Mouse (Mus musculus): Measurements from ENCODE around the gene Smarca4.

Gene Smarca4

DNA sequence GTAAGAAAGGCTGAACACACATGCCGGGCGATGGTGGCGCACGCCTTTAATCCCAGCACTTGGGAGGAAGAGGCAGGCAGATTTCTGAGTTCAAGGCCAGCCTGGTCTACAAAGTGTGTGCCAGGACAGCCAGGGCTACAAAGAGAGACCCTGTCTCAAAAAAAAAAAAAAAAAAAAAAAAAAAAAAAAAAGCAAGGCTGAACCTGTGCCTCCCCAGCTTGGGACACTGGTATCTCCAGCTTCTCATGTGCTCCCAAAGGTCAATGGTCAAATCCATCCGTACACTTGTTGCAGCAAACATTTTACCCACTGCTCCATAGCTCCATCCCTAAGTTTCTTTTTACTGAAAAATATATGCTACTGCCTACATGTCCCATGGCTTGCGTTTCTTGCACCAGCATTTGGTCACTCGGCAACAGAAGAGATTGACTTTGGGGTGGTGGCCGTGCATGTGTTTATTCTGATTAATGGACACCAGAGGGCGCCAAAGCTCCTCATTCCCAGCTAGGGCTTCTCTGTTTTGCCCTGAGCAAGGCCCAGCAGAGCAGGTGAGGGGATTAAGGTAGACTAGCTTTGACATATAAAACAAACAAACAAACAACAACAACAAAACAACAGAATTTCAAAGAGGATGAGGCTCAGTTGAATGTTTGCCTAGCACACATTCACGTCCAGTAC lies 14.1 kb upstream of the Smarca4 start:
- peak; percentile 84 for DNase-seq (ENCODE audit: low read depth)

DNA sequence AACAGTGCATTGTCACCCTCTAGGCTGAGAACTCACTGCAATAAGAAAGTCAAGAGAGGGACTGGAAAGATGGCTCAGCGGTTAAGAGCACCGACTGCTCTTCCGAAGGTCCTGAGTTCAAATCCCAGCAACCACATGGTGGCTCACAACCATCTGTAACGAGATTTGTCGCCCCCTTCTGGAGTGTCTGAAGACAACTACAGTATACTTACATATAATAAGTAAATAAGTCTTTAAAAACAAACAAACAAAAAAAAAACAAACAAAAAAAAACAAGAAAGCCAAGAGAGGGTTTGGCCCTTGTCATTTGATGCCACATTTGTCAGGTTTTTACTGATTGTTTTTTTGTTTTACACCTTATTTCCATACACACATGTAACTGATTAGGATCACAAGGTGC lies 11.8 kb upstream of the Smarca4 start:
- no peak for DNase-seq (ENCODE audit: low read depth)

DNA sequence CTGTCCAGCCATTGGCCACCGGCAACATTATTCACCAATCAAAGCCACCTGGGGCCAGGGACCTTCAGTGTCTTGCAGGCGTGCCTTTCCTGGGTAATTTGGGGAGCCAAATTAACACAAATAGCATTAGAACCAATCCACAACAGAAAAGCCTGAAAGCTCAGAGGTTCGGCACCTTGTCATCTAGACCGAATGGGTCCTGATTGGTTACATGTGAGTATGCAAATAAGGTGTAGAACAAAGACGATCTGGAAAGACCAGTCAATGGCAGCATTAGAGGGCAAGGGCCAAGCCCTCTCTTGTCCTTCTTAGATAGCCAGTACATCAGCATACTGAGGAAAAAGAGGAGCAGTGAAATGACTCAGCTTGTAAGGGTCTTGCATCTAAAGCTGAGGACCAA lies 10.1 kb upstream of the Smarca4 start:
- DNase-seq (ENCODE audit: low read depth), result no peak

DNA sequence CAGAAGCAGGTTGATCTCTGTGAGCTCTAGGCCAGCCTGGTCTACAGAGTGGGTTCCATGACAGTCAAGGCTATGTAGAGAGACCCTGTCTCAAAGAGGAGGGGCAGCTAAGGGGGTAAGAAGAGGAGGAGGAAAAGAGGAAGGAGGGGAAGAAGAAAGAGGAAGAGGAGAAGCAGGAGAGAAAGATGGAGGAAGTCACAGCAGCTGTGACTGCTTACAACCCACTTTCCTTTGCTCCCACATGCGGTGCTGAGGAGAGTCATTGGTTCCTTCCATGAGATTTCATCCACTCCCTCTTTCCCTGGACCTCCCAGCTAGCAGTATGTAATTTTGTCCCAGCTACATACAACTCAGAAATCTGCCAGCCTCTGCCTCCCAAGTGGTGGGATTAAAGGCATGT lies 9.3 kb upstream of the Smarca4 start:
- DNase-seq (ENCODE audit: low read depth), result no peak

DNA sequence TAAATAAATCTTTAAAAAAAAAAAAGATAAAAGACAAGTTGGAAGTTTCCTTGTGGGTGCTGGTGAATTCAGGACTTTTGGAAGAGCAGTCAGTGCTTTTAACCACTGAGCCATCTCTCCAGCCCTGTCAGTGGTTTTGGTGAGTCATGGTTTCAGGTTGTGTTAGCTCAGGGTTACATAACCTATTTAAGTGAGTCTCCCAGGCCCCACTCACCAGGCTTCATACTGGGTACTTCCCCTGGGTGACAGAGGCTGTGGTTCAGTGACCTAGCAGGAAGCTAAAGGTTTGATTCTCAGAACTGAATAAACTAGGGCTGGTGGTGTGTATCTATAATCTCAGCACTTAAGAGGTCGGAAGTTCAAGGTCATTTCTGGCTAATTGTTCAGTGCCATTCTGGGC lies 6.1 kb upstream of the Smarca4 start:
- DNase-seq (ENCODE audit: low read depth), result peak; percentile 92

DNA sequence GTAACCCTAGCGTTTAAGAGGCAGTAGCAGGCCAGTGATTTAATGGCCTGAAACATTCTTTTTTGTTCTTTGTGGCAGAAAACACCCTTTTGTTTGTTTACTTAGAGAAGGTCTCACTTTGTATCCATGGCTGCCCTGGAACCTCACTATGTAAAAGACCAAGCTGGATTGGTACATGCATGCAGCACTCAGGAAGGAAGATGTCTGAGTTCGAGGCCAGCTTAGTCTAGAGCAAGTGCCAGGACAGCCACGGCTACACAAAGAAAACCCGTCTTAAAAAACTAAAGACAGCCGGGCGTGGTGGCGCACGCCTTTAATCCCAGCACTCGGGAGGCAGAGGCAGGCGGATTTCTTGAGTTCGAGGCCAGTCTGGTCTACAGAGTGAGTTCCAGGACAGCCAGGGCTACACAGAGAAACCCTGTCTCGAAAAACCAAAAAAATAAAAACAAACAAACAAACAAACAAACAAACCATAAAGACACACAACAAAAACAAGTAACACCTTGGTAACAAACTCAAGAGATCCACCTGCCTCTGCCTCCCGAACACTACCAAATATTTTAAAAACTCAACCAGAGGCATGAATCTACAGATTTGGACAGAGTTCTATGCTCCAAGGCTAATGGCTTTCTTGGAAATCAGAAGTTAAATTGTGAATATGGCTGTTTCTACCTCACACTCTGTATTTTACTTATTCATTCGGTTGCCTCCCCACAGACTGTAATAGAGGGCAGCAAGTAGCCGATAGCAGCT lies 929 bp upstream of the Smarca4 start:
- peak; percentile 33 for DNase-seq (ENCODE audit: low read depth)

DNA sequence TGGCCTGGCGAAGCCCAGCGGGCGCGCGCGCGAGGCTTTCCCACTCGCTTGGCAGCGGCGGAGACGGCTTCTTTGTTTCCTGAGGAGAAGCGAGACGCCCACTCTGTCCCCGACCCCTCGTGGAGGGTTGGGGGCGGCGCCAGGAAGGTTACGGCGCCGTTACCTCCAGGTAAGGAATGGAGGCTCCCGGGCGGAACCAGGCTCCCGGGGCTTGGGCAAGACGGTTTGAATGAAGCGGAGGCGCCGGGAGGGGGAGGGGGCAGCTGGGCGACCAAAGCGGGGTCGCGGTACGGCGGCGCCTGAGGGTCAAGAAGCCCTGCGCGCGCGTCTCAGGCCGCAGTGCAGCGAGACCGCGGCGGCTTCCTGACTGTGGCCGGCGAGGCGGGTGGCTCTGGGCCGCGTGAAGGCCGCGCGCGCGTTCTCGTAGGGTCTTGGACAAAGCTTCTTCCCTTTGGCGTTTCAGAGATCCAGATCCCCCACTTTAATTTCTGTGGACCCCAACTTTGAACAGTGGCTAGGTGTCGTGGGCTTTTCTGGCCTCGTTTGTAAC lies 338 bp downstream of the Smarca4 start:
- DNase-seq (ENCODE audit: low read depth), result peak; percentile 90

DNA sequence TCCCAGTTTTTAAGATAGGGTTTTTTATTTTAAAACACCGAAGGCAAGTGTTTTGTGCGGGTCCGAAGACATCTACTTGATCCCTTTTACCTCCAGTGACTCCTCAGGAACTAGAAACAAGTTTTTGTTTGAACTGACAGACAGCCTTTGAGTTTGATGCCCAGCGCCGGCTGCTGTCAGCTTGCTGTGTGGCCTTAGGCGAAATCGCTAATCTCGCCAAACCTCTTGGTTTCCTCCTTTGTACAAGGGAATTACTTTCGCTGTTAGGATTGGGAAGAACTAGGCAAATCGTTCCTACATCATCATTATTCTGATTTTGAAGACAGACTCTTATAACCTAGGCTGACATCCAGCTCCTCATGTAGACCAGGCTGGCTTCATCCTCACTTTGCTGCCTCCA lies 1.1 kb downstream of the Smarca4 start:
- peak; percentile 43 for DNase-seq (ENCODE audit: low read depth)

DNA sequence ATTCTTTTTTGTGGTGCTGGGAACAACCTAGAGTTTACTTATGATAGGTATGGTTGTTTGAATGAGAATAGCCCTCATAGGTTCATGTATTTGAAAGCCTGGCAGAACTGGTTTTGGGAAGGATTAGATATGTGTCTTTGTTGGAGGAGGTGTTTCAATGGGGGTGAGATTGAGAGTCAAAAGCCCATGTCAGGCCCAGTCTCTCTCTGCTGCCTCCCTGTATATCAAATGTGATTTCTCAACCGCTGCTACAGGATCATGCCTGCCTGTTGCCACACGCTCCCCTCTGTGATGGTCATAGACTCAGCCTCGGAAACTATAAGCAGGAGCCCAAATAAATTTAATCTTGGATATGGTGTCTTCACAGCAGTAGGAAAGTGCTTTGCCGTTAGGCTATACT lies 4.3 kb downstream of the Smarca4 start:
- peak; percentile 32 for DNase-seq (ENCODE audit: low read depth)

DNA sequence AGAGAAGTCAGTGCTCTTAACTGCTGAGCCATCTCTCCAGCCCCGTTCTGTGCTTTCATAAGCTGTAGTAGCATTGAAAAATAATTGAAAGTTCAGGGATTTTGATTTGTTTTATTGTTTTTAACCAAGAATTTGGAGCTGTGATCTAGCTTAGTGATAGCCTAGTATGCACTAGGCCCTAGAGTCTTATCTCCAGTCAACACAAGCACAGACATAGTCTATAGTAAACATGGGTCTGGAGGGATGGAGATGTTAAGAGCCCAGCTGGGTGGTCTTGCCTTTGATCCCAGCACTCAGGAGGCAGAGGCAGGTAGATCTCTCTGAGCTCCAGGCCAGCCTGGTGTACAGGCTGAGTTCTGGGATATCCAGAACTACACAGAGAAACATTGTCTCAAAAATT lies 6.7 kb downstream of the Smarca4 start:
- DNase-seq (ENCODE audit: low read depth), result no peak

DNA sequence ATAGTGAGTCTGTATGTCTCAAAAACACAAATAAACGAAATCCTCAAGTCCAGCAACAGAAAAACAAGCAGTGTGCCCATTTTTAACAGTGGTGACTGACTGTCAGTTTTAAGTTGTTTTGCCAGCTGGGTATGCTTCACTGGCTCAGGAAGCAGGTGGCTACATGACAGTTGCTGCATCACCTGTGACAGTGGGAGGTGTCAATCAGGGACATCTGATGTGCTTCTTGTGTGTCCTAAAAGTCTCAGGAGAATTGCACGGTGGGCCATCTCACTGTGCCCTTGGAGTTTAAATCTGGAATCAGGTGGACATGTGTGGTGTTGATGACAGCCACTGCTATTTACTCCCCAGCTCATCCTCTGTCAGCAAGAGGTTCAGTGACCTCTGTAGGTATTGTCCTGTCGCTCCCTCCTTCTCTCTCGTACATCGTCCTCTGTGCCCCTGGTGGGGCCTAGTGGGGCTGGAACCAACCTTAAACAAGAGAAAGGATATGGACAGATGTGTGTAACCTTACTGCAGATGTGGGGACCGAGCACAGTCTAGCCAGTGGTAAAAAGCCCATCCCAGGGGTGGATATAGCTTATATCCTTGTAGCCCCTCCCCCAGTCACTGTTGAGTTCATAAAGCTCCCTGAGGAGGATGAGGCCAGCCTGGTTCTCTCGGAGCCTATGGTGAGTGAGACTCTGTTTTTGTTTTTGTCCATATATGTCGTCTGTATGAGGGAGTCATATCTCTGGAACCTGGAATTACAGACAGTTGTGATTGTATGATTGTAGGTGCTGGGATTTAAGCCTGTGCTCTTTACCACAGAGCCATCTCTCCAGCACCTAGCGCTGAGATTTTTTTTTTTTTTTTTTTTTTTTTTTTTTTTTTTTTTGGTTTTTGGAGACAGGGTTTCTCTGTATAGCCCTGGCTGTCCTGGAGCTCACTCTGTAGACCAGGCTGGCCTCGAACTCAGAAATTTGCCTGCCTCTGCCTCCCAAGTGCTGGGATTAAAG lies 9.7 kb downstream of the Smarca4 start:
- DNase-seq (ENCODE audit: low read depth), result no peak

DNA sequence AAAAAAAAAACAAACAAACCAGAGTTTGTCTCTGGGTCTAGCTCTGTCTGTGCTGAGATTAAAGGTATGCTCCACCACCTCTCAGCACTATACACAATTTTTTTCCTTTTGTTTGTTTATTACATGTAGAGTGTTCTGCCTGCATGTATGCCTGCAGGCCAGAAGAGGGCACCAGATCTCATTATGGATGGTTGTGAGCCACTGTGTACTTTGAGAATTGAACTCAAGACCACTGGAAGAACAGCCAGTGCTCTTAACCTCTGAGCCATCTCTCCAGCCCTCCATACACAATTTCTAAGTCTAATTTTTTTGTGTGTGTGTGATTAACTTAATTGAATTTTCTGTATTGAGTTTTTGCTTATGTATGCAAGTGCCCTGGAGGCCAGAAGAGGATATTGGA lies 10.6 kb downstream of the Smarca4 start:
- DNase-seq (ENCODE audit: low read depth), result peak; percentile 39

DNA sequence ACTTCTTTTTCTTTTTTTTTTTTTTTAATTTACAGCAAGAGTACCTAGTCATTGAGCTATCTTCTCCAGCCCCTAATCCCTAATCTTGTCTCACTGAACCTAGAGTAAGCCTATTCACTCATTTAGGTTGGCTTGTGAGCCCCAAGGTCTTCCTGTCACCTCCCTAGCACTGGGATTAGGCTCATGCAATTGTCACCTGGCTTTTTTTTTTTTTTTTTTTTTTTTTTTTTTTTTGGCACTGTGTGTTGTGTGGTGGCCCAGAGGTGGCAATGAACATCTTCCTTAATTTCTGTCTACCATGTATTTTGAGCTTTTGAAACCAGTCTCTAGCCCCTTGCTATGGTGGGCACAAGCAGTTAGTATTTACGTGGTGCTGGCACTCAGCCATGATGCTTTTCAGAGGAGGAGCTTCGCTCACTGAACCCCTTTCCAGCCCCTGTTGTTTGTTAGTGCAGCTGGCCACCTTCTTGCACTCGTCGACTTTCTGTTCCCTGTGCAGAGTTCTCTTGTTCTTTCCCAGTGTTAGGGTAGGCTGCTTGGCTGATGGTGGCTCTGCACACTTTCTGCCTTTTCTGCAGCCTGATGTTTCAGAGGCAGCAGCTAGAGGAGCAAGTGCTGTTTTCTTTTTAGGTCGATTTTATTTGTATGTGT lies 11.3 kb downstream of the Smarca4 start:
- no peak for DNase-seq (ENCODE audit: low read depth)

DNA sequence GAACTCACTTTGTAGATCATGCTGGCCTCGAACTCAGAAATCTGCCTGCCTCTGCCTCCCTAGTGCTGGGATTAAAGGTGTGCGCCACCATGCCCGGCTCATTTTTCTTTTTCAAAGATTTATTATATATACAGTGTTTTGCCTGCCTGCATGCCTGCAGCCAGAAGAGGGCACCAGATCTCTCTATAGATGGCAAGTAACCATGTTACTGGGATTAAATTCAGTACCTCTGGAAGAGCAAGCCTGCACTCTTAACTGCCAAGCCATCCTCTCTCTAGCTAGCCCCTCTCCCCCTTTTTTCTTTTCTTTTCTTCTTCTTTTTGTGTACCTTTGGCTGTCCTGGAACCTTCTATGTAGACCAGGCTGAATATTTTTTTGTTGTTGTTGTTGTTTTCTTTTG lies 14.7 kb downstream of the Smarca4 start:
- DNase-seq (ENCODE audit: low read depth), result peak; percentile 83

DNA sequence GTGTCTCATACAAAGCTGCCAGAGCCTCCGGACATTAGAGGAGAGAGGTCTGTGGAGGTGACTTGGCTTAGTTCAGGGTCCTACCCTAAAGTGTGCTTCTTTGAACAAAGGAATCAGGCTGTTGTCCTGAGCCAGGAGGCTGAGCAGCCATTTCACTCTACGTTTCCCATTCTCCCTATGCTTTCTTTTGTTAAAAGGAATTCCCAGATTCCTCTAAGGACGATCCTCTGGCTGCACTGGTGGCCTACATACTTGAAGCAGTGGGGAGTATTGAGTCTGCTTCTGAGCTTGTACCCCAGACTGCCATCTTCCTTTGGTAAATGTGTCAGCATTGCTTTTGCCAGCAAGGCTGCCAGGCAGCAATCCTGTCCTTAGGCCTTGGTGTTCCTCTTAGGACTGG lies 17.1 kb downstream of the Smarca4 start:
- DNase-seq (ENCODE audit: low read depth), result no peak

DNA sequence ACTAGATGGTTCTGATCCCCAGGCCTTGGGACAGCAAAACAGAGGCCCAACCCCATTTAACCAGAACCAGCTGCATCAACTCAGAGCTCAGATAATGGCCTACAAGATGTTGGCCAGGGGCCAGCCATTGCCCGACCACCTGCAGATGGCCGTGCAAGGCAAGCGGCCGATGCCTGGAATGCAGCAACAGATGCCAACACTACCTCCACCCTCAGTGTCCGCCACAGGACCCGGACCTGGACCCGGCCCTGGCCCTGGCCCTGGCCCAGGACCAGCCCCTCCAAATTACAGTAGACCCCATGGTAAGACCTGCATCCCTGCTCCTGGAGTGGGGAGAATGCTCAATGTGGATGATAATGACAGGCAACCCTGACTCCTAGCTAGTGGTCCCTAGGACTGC lies 19.7 kb downstream of the Smarca4 start:
- DNase-seq (ENCODE audit: low read depth), result no peak

DNA sequence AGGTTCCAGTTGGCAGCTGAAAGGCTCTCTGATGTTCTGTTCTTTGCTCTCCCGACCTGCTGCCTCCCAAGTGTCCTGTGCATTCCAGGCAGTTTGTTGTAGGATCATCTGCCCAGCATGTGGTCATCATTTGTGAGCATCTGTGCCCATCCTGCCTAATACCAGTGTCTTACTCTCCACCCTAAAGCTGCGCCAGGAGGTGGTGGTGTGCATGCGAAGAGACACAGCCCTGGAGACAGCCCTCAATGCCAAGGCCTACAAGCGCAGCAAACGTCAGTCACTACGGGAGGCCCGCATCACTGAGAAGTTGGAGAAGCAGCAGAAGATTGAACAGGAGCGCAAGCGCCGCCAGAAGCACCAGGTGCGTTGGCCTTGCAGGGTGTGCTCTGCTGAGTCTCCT lies 23.1 kb downstream of the Smarca4 start:
- DNase-seq (ENCODE audit: low read depth), result no peak

DNA sequence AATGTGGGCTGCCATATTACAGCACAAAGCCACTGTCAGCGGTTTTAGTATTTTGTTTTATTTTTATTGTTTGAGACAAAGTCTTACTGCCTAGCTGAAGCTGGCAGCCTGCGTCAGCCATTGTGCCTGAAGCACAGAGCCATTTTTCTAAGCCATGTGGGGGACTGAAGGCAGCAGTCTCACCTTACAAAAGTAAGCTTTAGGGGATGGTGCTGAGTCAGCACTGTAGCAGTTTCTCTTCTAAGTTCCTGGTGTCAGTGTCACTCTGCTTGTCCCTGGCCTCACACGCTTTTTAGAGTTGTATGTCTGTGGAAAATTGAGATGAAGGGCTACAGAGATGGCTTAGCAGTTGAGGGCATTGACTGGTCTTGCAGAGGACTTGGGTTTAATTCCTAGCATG lies 30.4 kb downstream of the Smarca4 start:
- no peak for DNase-seq (ENCODE audit: low read depth)

DNA sequence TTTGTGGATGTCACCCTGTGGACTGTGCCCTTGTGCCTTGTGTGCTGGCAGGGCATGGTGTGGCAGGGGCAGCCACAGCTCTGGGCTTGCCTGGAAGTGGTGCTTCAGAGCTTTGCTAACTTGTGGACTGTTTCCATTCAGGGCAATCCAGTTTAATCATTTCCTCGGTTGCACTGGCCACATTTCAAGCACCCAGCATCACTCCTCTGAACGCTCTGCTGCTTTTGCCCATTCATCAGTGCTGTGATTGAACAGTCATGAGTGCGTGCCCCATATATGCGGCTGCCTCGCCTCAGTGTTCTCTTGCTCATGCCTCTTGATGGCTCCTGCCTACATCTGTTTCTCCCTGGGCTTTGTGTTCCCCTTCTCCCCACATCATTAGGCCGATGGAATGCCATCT lies 31.8 kb downstream of the Smarca4 start:
- no peak for DNase-seq (ENCODE audit: low read depth)

DNA sequence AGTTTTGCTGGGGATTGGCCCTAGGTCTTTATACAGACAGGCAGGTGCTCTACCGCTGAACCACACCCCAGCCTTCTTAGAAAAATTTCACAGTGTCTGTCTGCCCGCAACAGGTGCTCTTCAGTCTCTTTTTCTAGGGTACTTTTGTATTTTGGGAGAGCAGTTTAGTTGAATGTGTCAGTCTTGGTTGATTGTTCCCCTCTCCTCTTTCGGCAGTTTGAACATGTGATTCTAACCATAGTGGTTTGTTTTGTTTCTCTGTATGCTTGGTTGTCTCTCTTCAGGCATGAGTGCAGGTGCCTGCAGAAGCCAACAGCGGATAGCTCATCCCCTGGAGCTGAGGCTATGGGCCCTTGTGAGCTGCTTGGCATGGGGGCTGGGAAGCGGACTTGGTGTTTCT lies 36.3 kb downstream of the Smarca4 start:
- no peak for DNase-seq (ENCODE audit: low read depth)

DNA sequence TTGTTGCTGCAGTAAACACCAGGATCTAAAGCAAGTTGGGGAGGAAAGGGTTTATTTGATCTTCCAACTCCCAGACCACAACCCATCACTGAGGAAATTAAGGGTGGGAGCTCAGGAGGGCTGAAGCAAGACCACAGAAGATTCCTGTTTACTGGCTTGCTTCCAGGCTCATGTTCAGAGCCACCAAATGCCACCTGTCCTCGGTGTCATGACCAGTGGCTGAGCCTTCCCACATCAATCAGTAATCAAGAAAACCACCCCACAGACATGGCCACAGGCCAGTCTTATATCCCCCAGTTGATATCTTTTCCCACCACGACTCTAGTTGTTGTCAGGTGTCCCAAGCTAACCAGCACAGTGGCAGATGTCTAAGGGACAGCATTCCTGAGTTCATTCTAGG lies 37.3 kb downstream of the Smarca4 start:
- DNase-seq (ENCODE audit: low read depth), result peak; percentile 19

DNA sequence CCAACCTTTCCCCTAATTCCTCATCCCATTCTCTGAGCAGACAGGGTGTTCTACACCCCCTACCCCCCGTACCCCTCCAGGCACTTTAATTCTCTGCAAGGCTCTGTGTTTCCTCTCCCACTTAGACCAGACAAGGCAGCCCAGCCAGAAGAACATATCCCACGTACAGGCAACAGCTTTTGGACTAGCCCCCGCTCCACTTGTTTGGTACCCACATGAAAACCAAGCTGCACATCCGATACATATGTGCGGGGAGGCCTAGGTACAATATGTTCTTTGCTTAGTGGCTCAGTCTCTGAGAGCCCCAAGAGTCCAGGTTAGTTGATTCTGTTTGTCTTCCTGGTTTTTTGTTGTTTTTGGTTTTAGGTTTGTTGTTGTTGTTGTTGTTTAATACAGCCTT lies 46.1 kb downstream of the Smarca4 start:
- no peak for DNase-seq (ENCODE audit: low read depth)

Measured in 416B (cell line).